Mouse (Mus musculus): ENCODE results near the gene Hlf. TPM values are rescaled to one million over a fixed set of nuclear protein-coding genes. Genes with fewer than 3 reads are reported as not detected.
A peak's percentile ranks its signal among the peaks of the same experiment; 100 is the strongest.

Hlf gene
- total RNA-seq, 2 experiments from 2014 or later, result 21.2 to 21.3 TPM

GRCm38 (mm10) chr11:90347667-90348459 lies 42.8 kb downstream of the Hlf start:
- intact Hi-C loops (cut with DNase I), result no loop called here
- no peak for DNase-seq

GRCm38 (mm10) chr11:90345746-90346145 lies 44.9 kb downstream of the Hlf start:
- no peak for DNase-seq
- intact Hi-C loops (cut with DNase I), result no loop called here

GRCm38 (mm10) chr11:90342858-90343257 lies 47.8 kb downstream of the Hlf start:
- no peak for DNase-seq
- intact Hi-C loops (cut with DNase I), result no loop called here

GRCm38 (mm10) chr11:90342267-90342666 lies 48.4 kb downstream of the Hlf start:
- DNase-seq, result no peak
- intact Hi-C loops (cut with DNase I), result no loop called here

- intact Hi-C loops (cut with DNase I), result no loop called here
- DNase-seq, result no peak
These were observed 49.9 kb downstream of the Hlf start for GRCm38 (mm10) chr11:90340836-90341235.

- intact Hi-C loops (cut with DNase I), result no loop called here
- DNase-seq, result no peak
These were observed 55.9 kb downstream of the Hlf start for GRCm38 (mm10) chr11:90334816-90335215.

- DNase-seq, result no peak
- intact Hi-C loops (cut with DNase I), result no loop called here
These were observed 58.0 kb downstream of the Hlf start for GRCm38 (mm10) chr11:90332737-90333136.

- no peak for DNase-seq
- intact Hi-C loops (cut with DNase I), result no loop called here
These were observed 60.4 kb downstream of the Hlf start for GRCm38 (mm10) chr11:90330202-90330694.

- peak; percentile 56 to 63 for DNase-seq
- intact Hi-C loops (cut with DNase I), result no loop called here
These were observed 63.9 kb downstream of the Hlf start for GRCm38 (mm10) chr11:90326836-90327235.

GRCm38 (mm10) chr11:90326146-90326545 lies 64.5 kb downstream of the Hlf start:
- intact Hi-C loops (cut with DNase I), result no loop called here
- DNase-seq, result no peak

- intact Hi-C loops (cut with DNase I), result no loop called here
- no peak for DNase-seq
These were observed 66.1 kb downstream of the Hlf start for GRCm38 (mm10) chr11:90324597-90324996.

GRCm38 (mm10) chr11:90320922-90321321 lies 69.8 kb downstream of the Hlf start:
- intact Hi-C loops (cut with DNase I), result no loop called here

GRCm38 (mm10) chr11:90317482-90317881 lies 73.2 kb downstream of the Hlf start:
- intact Hi-C loops (cut with DNase I), result loop anchor here (2.0 to 5.0 kb wide), 2 partner anchors 73 to 100 kb away; partner anchors contain the start of gene Hlf
- peak; percentile 43 to 46 for DNase-seq

More at GRCm38 (mm10) chr11:90320922-90321321, 69.8 kb downstream of the Hlf start:
- DNase-seq, result no peak

- intact Hi-C loops (cut with DNase I), result loop anchor here (5.0 kb wide), 1 partner anchor 103 kb away; no protein-coding TSS in a partner anchor
- no peak for DNase-seq
These were observed 76.1 kb downstream of the Hlf start for GRCm38 (mm10) chr11:90314606-90315005.

GRCm38 (mm10) chr11:90306993-90307392 lies 83.7 kb downstream of the Hlf start:
- intact Hi-C loops (cut with DNase I), result loop anchor here (2.0 kb wide), 2 partner anchors 122 to 310 kb away; no protein-coding TSS in a partner anchor

GRCm38 (mm10) chr11:90306067-90306466 lies 84.6 kb downstream of the Hlf start:
- DNase-seq, result no peak

More at GRCm38 (mm10) chr11:90306993-90307392, 83.7 kb downstream of the Hlf start:
- peak; percentile 66 to 69 for DNase-seq

GRCm38 (mm10) chr11:90294622-90295021 lies 96.1 kb downstream of the Hlf start:
- no peak for DNase-seq
- intact Hi-C loops (cut with DNase I), result loop anchor here (5.0 kb wide), 1 partner anchor 287 kb away; no protein-coding TSS in a partner anchor

More at GRCm38 (mm10) chr11:90306067-90306466, 84.6 kb downstream of the Hlf start:
- intact Hi-C loops (cut with DNase I), result loop anchor here (2.0 kb wide), 2 partner anchors 121 to 311 kb away; no protein-coding TSS in a partner anchor

GRCm38 (mm10) chr11:90292766-90293165 lies 97.9 kb downstream of the Hlf start:
- intact Hi-C loops (cut with DNase I), result loop anchor here (5.0 kb wide), 1 partner anchor 285 kb away; no protein-coding TSS in a partner anchor
- no peak for DNase-seq

GRCm38 (mm10) chr11:90291156-90291555 lies 99.5 kb downstream of the Hlf start:
- intact Hi-C loops (cut with DNase I), result loop anchor here (5.0 kb wide), 1 partner anchor 284 kb away; no protein-coding TSS in a partner anchor
- DNase-seq, result no peak

GRCm38 (mm10) chr11:90286550-90287154 lies 104.0 kb downstream of the Hlf start:
- intact Hi-C loops (cut with DNase I), result no loop called here
- DNase-seq, result no peak

All from heart, postnatal 36 days (tissue).